Mouse (Mus musculus): ENCODE results near the gene D430042O09Rik. TPM values are rescaled to one million over a fixed set of nuclear protein-coding genes. Genes with fewer than 3 reads are reported as not detected.

Gene D430042O09Rik
- polyA plus RNA-seq, 1 experiment from 2014 or later, result 5.3 TPM

DNA sequence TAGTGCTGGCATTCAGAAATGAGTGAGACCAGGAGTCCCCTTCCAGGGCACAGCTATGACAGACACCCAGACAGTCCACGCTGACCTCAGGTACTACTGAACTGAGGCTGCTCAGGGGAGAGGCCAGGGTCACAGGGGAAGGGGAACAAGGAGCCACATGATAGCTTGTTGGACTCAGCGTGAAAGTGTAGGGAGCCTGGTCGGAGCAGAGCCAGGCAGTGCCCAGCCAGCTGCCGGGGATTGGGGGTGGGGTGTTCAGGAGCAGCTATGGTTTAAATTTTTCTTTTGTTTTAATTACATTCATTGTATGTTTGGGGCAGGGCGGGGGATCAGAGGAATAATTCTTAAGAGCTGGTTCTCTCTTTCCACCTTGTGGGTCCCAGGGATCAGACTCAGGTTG is 120.9 kb downstream of the D430042O09Rik start:
- WGBS, result 62% methylated on average over 5 of the region's 5 CpGs
- H3K36me3 ChIP-seq (ENCODE audit: control insufficient read depth, insufficient read depth, low read length), result 0 out of 2 replicates have a peak, but pooled peaks cover 5% of the 10 kb centered on the region
- peak overlapping the region; percentile 79 for H3K27ac ChIP-seq (ENCODE audit: low read depth, low read length)
- DNase-seq (ENCODE audit: low spot score) (no peak), ATAC-seq (peak; percentile 51; the same call in 1 of the 2 replicates)
- no peaks in the 10 kb centered on the region for H3K9me3 ChIP-seq (replicated peaks; ENCODE audit: control insufficient read depth, low read length)
- no peaks in the 10 kb centered on the region for H3K27me3 ChIP-seq (replicated peaks; ENCODE audit: control insufficient read depth, insufficient read depth, low read length)
- no peak overlapping the region for H3K4me3 ChIP-seq (ENCODE audit: low read depth, low read length)
- H3K4me2 ChIP-seq (ENCODE audit: low read length), result no peak overlapping the region
- no peak overlapping the region for H3K9ac ChIP-seq (ENCODE audit: low read length)
- H3K4me1 ChIP-seq (ENCODE audit: control insufficient read depth, insufficient read depth, low read length), result peaks cover 29% of the 10 kb centered on the region

DNA sequence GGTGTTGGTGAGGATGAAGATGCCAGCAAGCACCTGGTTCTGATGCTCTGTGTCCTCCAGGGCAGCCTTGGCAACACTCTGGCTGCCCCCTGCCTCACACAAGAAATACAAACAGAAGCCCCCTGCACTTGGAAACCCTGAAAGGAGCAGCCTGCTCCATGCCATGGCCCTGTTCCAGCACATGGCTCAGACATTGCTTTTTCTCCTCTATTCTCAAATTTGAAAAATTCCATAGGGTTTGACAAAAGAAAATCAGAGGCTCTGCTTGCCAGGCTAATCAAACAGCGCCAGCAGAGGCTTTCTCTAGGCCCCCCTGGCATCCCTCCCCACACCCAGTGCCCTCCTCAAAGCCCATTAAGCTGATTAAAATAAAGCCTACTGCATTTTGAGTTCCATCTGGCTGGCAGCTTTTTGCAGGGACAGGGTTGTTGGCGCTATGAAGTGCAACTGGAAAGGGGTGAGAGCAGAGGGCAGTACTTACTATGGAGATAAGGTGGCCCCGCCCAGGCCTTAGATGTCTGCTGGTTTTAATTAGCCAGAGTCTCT is 121.5 kb downstream of the D430042O09Rik start:
- ATAC-seq (peak; percentile 84), DNase-seq (ENCODE audit: low spot score) (peak; percentile 86)
- no peak overlapping the region for H3K9ac ChIP-seq (ENCODE audit: low read length)
- peak overlapping the region; percentile 79 for H3K27ac ChIP-seq (ENCODE audit: low read depth, low read length)
- H3K36me3 ChIP-seq (ENCODE audit: control insufficient read depth, insufficient read depth, low read length), result 0 out of 2 replicates have a peak, but pooled peaks cover 5% of the 10 kb centered on the region
- H3K4me1 ChIP-seq (ENCODE audit: control insufficient read depth, insufficient read depth, low read length), result peaks cover 29% of the 10 kb centered on the region
- no peaks in the 10 kb centered on the region for H3K9me3 ChIP-seq (replicated peaks; ENCODE audit: control insufficient read depth, low read length)
- WGBS, result 23% methylated on average over 3 of the region's 3 CpGs
- no peak overlapping the region for H3K4me2 ChIP-seq (ENCODE audit: low read length)
- no peak overlapping the region for H3K4me3 ChIP-seq (ENCODE audit: low read depth, low read length)
- no peaks in the 10 kb centered on the region for H3K27me3 ChIP-seq (replicated peaks; ENCODE audit: control insufficient read depth, insufficient read depth, low read length)

DNA sequence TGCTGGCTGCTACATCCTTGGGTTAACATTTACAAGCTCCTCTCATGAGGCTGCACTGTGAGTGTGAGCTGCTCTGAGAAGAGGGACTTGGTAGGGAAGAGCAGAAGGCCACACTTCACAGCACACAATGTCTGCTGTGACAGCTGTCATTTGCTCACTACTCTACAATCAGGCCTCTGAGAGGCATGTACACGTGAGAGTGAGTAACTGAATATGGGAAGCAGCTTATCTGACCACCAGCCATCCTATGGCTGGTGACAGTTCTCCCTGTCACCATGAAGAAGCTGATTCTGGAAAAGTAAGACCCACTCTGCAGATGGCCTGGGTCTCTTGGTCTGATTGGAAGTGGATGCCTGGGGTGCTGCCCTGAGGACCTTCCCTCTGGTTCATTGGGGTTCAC is 125.1 kb downstream of the D430042O09Rik start:
- 59% methylated on average over 1 of the region's 1 CpGs for WGBS
- Histone ChIP-seq H3K4me2 (ENCODE audit: low read length) (no peak overlapping the region), H3K27me3 (replicated peaks; ENCODE audit: control insufficient read depth, insufficient read depth, low read length) (no peaks in the 10 kb centered on the region), H3K9ac (ENCODE audit: low read length) (no peak overlapping the region), H3K27ac (ENCODE audit: low read depth, low read length) (no peak overlapping the region), H3K36me3 (ENCODE audit: control insufficient read depth, insufficient read depth, low read length) (0 out of 2 replicates have a peak, but pooled peaks cover 5% of the 10 kb centered on the region), H3K4me1 (ENCODE audit: control insufficient read depth, insufficient read depth, low read length) (peaks cover 25% of the 10 kb centered on the region), H3K4me3 (ENCODE audit: low read depth, low read length) (no peak overlapping the region), H3K9me3 (replicated peaks; ENCODE audit: control insufficient read depth, low read length) (no peaks in the 10 kb centered on the region)
- no peak for DNase-seq (ENCODE audit: low spot score)
- ATAC-seq, result no peak

GRCm38 (mm10) chr7:125833471-125833870 is 125.8 kb downstream of the D430042O09Rik start:
- Histone ChIP-seq H3K9me3 (replicated peaks; ENCODE audit: control insufficient read depth, low read length) (no peaks in the 10 kb centered on the region), H3K9ac (ENCODE audit: low read length) (no peak overlapping the region), H3K4me1 (ENCODE audit: control insufficient read depth, insufficient read depth, low read length) (peaks cover 25% of the 10 kb centered on the region), H3K4me3 (ENCODE audit: low read depth, low read length) (no peak overlapping the region), H3K27me3 (replicated peaks; ENCODE audit: control insufficient read depth, insufficient read depth, low read length) (no peaks in the 10 kb centered on the region), H3K27ac (ENCODE audit: low read depth, low read length) (no peak overlapping the region), H3K36me3 (ENCODE audit: control insufficient read depth, insufficient read depth, low read length) (0 out of 2 replicates have a peak, but pooled peaks cover 5% of the 10 kb centered on the region), H3K4me2 (ENCODE audit: low read length) (no peak overlapping the region)
- WGBS, result 87% methylated on average over 2 of the region's 2 CpGs
- ATAC-seq (no peak), DNase-seq (ENCODE audit: low spot score) (no peak)

GRCm38 (mm10) chr7:125838078-125838742 is 130.5 kb downstream of the D430042O09Rik start:
- Histone ChIP-seq H3K4me1 (ENCODE audit: control insufficient read depth, insufficient read depth, low read length) (peaks cover 14% of the 10 kb centered on the region), H3K4me3 (ENCODE audit: low read depth, low read length) (no peak overlapping the region), H3K27me3 (replicated peaks; ENCODE audit: control insufficient read depth, insufficient read depth, low read length) (no peaks in the 10 kb centered on the region), H3K27ac (ENCODE audit: low read depth, low read length) (peak overlapping the region; percentile 60), H3K9ac (ENCODE audit: low read length) (peak overlapping the region; percentile 35; the same call in 1 of the 2 replicates), H3K36me3 (ENCODE audit: control insufficient read depth, insufficient read depth, low read length) (no peaks in the 10 kb centered on the region), H3K9me3 (replicated peaks; ENCODE audit: control insufficient read depth, low read length) (no peaks in the 10 kb centered on the region), H3K4me2 (ENCODE audit: low read length) (no peak overlapping the region)
- DNase-seq (ENCODE audit: low spot score), result peak; percentile 46
- peak; percentile 57; the same call in 1 of the 2 replicates for ATAC-seq
- 19% methylated on average over 5 of the region's 5 CpGs for WGBS

DNA sequence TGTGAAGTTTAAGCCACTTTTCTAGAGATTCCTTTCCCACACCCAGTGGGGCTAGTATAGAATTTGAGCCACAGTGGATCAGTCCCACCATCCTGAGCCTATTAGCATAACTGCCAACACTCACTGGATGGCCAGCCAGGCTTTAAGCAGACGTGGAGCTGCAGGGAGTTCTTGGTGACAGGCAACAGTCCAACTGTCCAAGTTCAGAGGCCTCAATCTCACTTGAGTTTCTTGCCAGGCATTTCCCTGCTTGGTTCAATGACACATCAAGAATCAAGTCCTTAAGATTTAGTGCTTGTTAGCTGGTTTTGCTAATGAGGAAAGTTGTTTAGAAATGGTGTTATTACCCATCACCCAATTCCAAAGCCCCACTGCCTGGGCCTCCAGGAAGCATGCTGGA is 137.9 kb downstream of the D430042O09Rik start:
- DNase-seq (ENCODE audit: low spot score) (no peak), ATAC-seq (no peak)
- WGBS, result 59% methylated on average over 1 of the region's 1 CpGs

GRCm38 (mm10) chr7:125846866-125847527 is 139.3 kb downstream of the D430042O09Rik start:
- WGBS, result 59% methylated on average over 8 of the region's 8 CpGs
- Histone ChIP-seq H3K4me1 (ENCODE audit: control insufficient read depth, insufficient read depth, low read length) (0 out of 2 replicates have a peak, but pooled peaks cover 2% of the 10 kb centered on the region), H3K36me3 (ENCODE audit: control insufficient read depth, insufficient read depth, low read length) (peaks cover 5% of the 10 kb centered on the region; the same call in 1 of the 2 replicates), H3K9ac (ENCODE audit: low read length) (no peak overlapping the region), H3K4me2 (ENCODE audit: low read length) (no peak overlapping the region), H3K27me3 (replicated peaks; ENCODE audit: control insufficient read depth, insufficient read depth, low read length) (no peaks in the 10 kb centered on the region), H3K9me3 (replicated peaks; ENCODE audit: control insufficient read depth, low read length) (no peaks in the 10 kb centered on the region), H3K27ac (ENCODE audit: low read depth, low read length) (peak overlapping the region; percentile 27; the same call in 1 of the 2 replicates), H3K4me3 (ENCODE audit: low read depth, low read length) (no peak overlapping the region)
- DNase-seq (ENCODE audit: low spot score) (peak; percentile 88), ATAC-seq (peak; percentile 91)

More for the DNA sequence above, 137.9 kb downstream of the D430042O09Rik start:
- H3K27ac ChIP-seq (ENCODE audit: low read depth, low read length), result no peak overlapping the region
- no peaks in the 10 kb centered on the region for H3K9me3 ChIP-seq (replicated peaks; ENCODE audit: control insufficient read depth, low read length)
- no peak overlapping the region for H3K4me2 ChIP-seq (ENCODE audit: low read length)
- no peaks in the 10 kb centered on the region for H3K27me3 ChIP-seq (replicated peaks; ENCODE audit: control insufficient read depth, insufficient read depth, low read length)
- H3K4me3 ChIP-seq (ENCODE audit: low read depth, low read length), result no peak overlapping the region
- 0 out of 2 replicates have a peak, but pooled peaks cover 2% of the 10 kb centered on the region for H3K4me1 ChIP-seq (ENCODE audit: control insufficient read depth, insufficient read depth, low read length)
- no peak overlapping the region for H3K9ac ChIP-seq (ENCODE audit: low read length)
- H3K36me3 ChIP-seq (ENCODE audit: control insufficient read depth, insufficient read depth, low read length), result peaks cover 1% of the 10 kb centered on the region; the same call in 1 of the 2 replicates

DNA sequence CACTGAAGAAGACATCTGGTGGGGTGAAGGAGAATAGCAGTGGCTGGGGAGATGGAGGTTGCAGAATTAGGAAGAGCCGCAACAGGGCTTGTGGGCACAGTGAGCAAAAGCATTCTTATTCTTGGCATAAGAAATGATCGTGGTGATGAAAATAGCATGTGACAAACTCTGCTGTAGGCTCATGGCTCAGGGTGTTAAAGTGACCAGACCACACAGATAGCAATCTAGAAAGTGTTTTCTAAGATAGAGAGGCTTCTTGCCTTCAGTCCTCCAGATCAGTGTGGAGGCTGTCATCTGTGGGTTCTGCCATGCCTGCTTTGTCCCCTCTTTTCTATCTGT is 139.8 kb downstream of the D430042O09Rik start:
- DNase-seq (ENCODE audit: low spot score) (no peak), ATAC-seq (no peak; the same call in 1 of the 2 replicates)
- Histone ChIP-seq H3K27ac (ENCODE audit: low read depth, low read length) (peak overlapping the region; percentile 27; the same call in 1 of the 2 replicates), H3K9me3 (replicated peaks; ENCODE audit: control insufficient read depth, low read length) (no peaks in the 10 kb centered on the region), H3K4me3 (ENCODE audit: low read depth, low read length) (no peak overlapping the region), H3K9ac (ENCODE audit: low read length) (no peak overlapping the region), H3K27me3 (replicated peaks; ENCODE audit: control insufficient read depth, insufficient read depth, low read length) (no peaks in the 10 kb centered on the region), H3K4me1 (ENCODE audit: control insufficient read depth, insufficient read depth, low read length) (0 out of 2 replicates have a peak, but pooled peaks cover 2% of the 10 kb centered on the region), H3K4me2 (ENCODE audit: low read length) (no peak overlapping the region), H3K36me3 (ENCODE audit: control insufficient read depth, insufficient read depth, low read length) (peaks cover 5% of the 10 kb centered on the region; the same call in 1 of the 2 replicates)
- 96% methylated on average over 2 of the region's 2 CpGs for WGBS

Data from forebrain, embryonic 14.5 days (tissue).